23 mouse cellular contexts compared by ENCODE assay signal in the genomic region with DNA sequence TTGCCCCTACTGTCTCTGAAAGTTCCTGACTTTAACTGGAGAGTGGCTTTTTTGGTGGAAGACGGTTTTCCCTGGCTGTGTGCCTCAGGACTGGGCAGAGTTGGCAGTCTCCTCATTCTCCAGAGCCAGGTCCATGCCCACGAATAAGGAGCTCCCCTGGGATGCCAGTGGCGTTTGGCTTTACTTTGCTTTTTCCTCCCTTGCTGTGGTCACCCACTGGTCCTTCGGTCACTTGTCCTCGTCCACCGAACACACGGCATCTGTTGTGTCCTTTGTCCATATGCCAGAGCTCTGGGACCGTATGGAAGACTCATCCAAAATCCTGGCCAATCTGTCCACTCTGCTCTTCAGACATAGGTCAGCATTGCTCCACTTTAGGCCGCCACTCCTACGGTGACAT.
DNase-seq lines count a peak whose midpoint lies in the region; ATAC-seq lines count a peak whose summit lies in the region.
"Had no signal": no experiment of that assay in that cellular context is flagged by ENCODE, and none has a peak within 500 bp of the region (broad histone marks: within the 10 kb centered on the region; RNA-seq: fewer than 3 reads in every experiment).

No protein-coding gene starts in this region.

- ATAC-seq in neural tube, embryonic 15.5 days (ENCODE audit: low FRiP score) = no peak
- ATAC-seq: inflammation-experienced regulatory T-cells, adult 6 months had no signal

- no peaks in the 10 kb centered on the region for H3K9me3 ChIP-seq in neural tube, embryonic 15.5 days (replicated peaks)
- H3K9me3 ChIP-seq: embryonic facial prominence, embryonic 13.5 days; hindbrain, embryonic 10.5 days; hindbrain, embryonic 15.5 days had no signal

- H3K27me3 ChIP-seq in neural tube, embryonic 15.5 days (replicated peaks) = 0 out of 2 replicates have a peak, but pooled peaks cover 3% of the 10 kb centered on the region
- H3K27me3 ChIP-seq: CH12.LX; embryonic facial prominence, embryonic 13.5 days had no signal

- H3K4me3 ChIP-seq in neural tube, embryonic 15.5 days (replicated peaks) = no peak overlapping the region
- H3K4me3 ChIP-seq: embryonic facial prominence, embryonic 13.5 days; hindbrain, embryonic 10.5 days; hindbrain, embryonic 15.5 days had no signal

- no peak overlapping the region for H3K9ac ChIP-seq in neural tube, embryonic 15.5 days (replicated peaks)
- H3K9ac ChIP-seq: embryonic facial prominence, embryonic 13.5 days; hindbrain, embryonic 15.5 days; liver, embryonic 14.5 days; lung, embryonic 14.5 days had no signal

- peaks cover 11% of the 10 kb centered on the region for H3K4me1 ChIP-seq in neural tube, embryonic 15.5 days

- WGBS in neural tube, embryonic 15.5 days = 85% methylated on average over 10 of the region's 10 CpGs

- no peak overlapping the region for H3K27ac ChIP-seq in neural tube, embryonic 15.5 days (replicated peaks)
- H3K27ac ChIP-seq: embryonic facial prominence, embryonic 13.5 days; hindbrain, embryonic 10.5 days; hindbrain, embryonic 15.5 days; liver, embryonic 14.5 days had no signal

- H3K36me3 ChIP-seq in neural tube, embryonic 15.5 days = no peaks in the 10 kb centered on the region
- H3K36me3 ChIP-seq: embryonic facial prominence, embryonic 13.5 days; hindbrain, embryonic 10.5 days; hindbrain, embryonic 15.5 days had no signal

- H3K4me2 ChIP-seq in neural tube, embryonic 15.5 days = no peak overlapping the region
- H3K4me2 ChIP-seq: embryonic facial prominence, embryonic 13.5 days; hindbrain, embryonic 15.5 days; lung, embryonic 14.5 days had no signal

- peak; percentile 5 for DNase-seq in adrenal gland, adult 2 months
- DNase-seq in adrenal gland, adult 18-20 months (ENCODE audit: low spot score in 2 of 2) = no peak
- peak; percentile 95 for DNase-seq in brain, adult 2 months (ENCODE audit: low read depth, low spot score)
- DNase-seq in cerebellum, adult 8-10 months = peak; percentile 51
- peak; percentile 72 to 77 for DNase-seq in cerebellum, postnatal 25 days
- DNase-seq in adipocyte (ENCODE audit: low spot score) = no peak
- DNase-seq: gastrocnemius, postnatal 14 days; heart, postnatal 14 days; kidney, adult 11 months; kidney, postnatal 25 days; liver; lung, embryonic 14.5 days; lung, postnatal 14 days; midbrain, embryonic 14.5 days; spleen, adult 18-20 months; thymus, postnatal 14 days had no signal

Comparison
In these comparisons a context has a peak if more than half of its experiments do, and no peak if none do; other contexts are left out.
1. DNase-seq: peak in adrenal gland, adult 2 months (single experiment), brain, adult 2 months (single experiment), cerebellum, adult 8-10 months (single experiment) and cerebellum, postnatal 25 days (2 of 2); none in adrenal gland, adult 18-20 months (0 of 2) and adipocyte (single experiment).